Mouse (Mus musculus): ENCODE measurements around the gene Grid2. TPM values are rescaled to one million over a fixed set of nuclear protein-coding genes. Genes with fewer than 3 reads are reported as not detected.

Gene Grid2
- polyA plus RNA-seq, 1 experiment from 2014 or later, result 2.4 TPM

DNA sequence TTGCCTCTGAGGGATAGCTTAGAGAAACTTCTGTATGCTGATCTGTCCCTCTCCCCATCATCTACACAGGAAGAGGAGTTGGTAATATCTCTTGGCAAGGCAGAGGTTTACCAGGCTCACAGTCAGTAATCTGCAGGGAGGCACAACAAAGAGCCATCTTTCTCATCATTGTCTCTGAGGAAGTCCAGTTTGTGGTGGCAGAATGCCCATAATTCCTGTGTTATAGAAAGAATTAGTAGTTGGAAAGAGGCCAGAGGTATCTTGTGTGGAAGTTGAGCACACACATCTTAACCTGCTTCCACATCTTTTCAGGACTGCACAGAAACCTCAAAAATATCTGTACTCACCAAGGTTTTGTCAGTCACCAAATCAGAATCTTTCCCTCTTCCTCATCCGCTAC is 1071.3 kb downstream of the Grid2 start:
- Histone ChIP-seq H3K36me3 (ENCODE audit: control insufficient read depth, insufficient read depth, low read length) (no peaks in the 10 kb centered on the region), H3K9me3 (ENCODE audit: control insufficient read depth, low read length) (no peaks in the 10 kb centered on the region), H3K4me1 (ENCODE audit: control insufficient read depth, insufficient read depth, low read length) (no peaks in the 10 kb centered on the region), H3K4me2 (ENCODE audit: low read depth, low read length) (no peak overlapping the region), H3K4me3 (ENCODE audit: low read depth, low read length) (no peak overlapping the region), H3K27me3 (replicated peaks; ENCODE audit: control insufficient read depth, insufficient read depth, low read length) (no peaks in the 10 kb centered on the region), H3K9ac (ENCODE audit: low read depth, low read length) (no peak overlapping the region), H3K27ac (replicated peaks; ENCODE audit: low read depth, low read length) (no peak overlapping the region)
- DNase-seq (ENCODE audit: low spot score) (no peak), ATAC-seq (ENCODE audit: low read depth) (no peak)
- WGBS, result 83% methylated on average over 1 of the region's 1 CpGs

DNA sequence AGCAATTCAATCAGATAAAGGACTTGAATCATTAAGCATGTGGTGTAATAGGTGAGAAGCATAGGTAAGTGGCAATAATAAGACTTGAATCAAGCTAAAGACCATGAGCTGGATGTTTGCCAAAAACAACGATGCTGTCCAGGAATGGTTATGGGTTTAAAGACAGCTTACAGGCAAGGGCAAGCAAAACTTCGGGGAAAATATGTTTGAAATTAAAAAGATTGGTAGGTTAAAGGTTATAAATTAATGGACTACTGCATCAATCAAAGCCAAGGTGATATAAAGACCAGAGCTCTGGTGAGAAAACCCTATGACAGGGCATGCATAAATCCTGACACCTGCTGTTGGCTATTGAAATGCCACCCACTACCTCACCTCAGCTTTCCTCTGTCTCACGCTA is 1072.2 kb downstream of the Grid2 start:
- no peak overlapping the region for H3K9ac ChIP-seq (ENCODE audit: low read depth, low read length)
- 61% methylated on average over 3 of the region's 3 CpGs for WGBS
- ATAC-seq (ENCODE audit: low read depth) (no peak), DNase-seq (ENCODE audit: low spot score) (no peak)
- H3K4me1 ChIP-seq (ENCODE audit: control insufficient read depth, insufficient read depth, low read length), result no peaks in the 10 kb centered on the region
- no peak overlapping the region for H3K27ac ChIP-seq (replicated peaks; ENCODE audit: low read depth, low read length)
- no peak overlapping the region for H3K4me2 ChIP-seq (ENCODE audit: low read depth, low read length)
- H3K27me3 ChIP-seq (replicated peaks; ENCODE audit: control insufficient read depth, insufficient read depth, low read length), result no peaks in the 10 kb centered on the region
- no peaks in the 10 kb centered on the region for H3K36me3 ChIP-seq (ENCODE audit: control insufficient read depth, insufficient read depth, low read length)
- H3K9me3 ChIP-seq (ENCODE audit: control insufficient read depth, low read length), result no peaks in the 10 kb centered on the region
- H3K4me3 ChIP-seq (ENCODE audit: low read depth, low read length), result no peak overlapping the region

DNA sequence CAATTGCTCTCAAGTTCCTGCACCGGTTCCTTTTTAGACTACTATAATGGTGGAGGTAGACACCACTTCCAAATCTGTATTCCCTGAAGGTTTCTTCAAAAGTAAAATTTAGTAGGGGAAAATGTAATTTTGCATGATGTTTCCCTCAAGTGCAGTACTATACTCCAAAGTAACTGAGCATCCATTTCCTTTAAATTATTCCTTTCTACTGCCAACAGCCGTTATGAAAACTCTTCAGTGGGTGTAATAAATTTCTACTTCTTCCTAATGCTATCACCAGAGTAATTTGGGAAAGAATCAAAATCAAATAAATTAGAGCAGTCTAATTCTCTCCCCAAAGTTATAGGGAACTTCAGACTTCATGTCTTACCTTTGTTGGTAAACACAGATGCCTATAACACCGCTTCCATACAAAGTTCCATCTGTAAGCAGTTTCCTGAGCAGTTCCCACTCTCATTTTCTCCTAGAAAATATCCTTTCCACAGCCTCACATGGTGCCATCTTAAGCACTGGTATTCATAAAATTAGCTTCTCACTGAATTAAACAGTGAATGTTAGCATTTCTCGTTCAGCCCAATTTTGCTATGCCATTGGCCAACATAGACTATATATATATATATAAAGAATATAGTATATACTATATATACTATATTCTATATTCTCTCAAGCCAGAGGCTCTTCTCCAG is 1142.9 kb downstream of the Grid2 start:
- Histone ChIP-seq H3K4me2 (ENCODE audit: low read depth, low read length) (no peak overlapping the region), H3K27ac (replicated peaks; ENCODE audit: low read depth, low read length) (no peak overlapping the region), H3K9me3 (ENCODE audit: control insufficient read depth, low read length) (no peaks in the 10 kb centered on the region), H3K4me1 (ENCODE audit: control insufficient read depth, insufficient read depth, low read length) (no peaks in the 10 kb centered on the region), H3K9ac (ENCODE audit: low read depth, low read length) (no peak overlapping the region), H3K36me3 (ENCODE audit: control insufficient read depth, insufficient read depth, low read length) (no peaks in the 10 kb centered on the region), H3K27me3 (replicated peaks; ENCODE audit: control insufficient read depth, insufficient read depth, low read length) (no peaks in the 10 kb centered on the region), H3K4me3 (ENCODE audit: low read depth, low read length) (no peak overlapping the region)
- no peak for ATAC-seq (ENCODE audit: low read depth)
- DNase-seq (ENCODE audit: low spot score), result no peak
- WGBS, result 90% methylated on average over 4 of the region's 4 CpGs

DNA sequence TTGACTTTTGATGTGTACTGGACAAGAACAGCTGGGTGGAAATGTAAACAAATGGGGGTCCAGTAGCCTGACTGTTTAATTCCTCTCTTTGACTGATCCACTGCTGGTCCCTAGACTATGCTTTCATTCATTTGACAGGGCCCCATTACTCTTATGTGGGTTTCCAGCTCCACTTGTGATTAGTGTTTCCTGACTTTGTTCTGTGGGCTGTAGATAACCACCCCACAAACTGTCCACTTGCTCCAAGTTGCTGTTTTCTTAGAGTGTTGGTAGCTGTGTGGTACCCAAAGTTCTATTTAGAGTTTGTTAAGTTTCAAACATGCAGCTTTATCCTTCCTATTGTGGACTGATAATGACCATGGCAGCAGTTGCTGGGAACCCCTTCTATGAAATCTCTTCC is 1172.0 kb downstream of the Grid2 start:
- no peaks in the 10 kb centered on the region for H3K27me3 ChIP-seq (replicated peaks; ENCODE audit: control insufficient read depth, insufficient read depth, low read length)
- no peak overlapping the region for H3K9ac ChIP-seq (ENCODE audit: low read depth, low read length)
- no peak overlapping the region for H3K27ac ChIP-seq (replicated peaks; ENCODE audit: low read depth, low read length)
- no peaks in the 10 kb centered on the region for H3K4me1 ChIP-seq (ENCODE audit: control insufficient read depth, insufficient read depth, low read length)
- no peak overlapping the region for H3K4me2 ChIP-seq (ENCODE audit: low read depth, low read length)
- H3K9me3 ChIP-seq (ENCODE audit: control insufficient read depth, low read length), result no peaks in the 10 kb centered on the region
- H3K36me3 ChIP-seq (ENCODE audit: control insufficient read depth, insufficient read depth, low read length), result no peaks in the 10 kb centered on the region
- no peak overlapping the region for H3K4me3 ChIP-seq (ENCODE audit: low read depth, low read length)
- ATAC-seq (ENCODE audit: low read depth) (no peak), DNase-seq (ENCODE audit: low spot score) (no peak)

DNA sequence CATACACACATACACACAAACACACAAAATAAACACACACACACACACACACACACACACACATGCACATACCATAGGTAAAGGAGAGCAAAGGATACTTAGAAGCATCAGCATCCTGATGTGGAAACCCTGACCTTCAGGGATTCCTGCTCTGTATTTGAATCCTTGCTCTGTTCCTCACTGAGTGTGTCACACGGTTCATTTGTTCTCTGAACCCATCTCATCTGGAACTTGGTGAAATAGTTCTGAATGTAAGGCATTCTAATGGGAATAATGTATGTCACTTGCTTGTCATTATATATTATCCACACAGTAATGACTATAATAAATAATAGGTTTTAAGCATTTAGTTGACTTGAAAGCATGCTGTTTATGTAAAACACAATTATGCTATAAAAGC is 1173.2 kb downstream of the Grid2 start:
- DNase-seq (ENCODE audit: low spot score), result no peak

DNA sequence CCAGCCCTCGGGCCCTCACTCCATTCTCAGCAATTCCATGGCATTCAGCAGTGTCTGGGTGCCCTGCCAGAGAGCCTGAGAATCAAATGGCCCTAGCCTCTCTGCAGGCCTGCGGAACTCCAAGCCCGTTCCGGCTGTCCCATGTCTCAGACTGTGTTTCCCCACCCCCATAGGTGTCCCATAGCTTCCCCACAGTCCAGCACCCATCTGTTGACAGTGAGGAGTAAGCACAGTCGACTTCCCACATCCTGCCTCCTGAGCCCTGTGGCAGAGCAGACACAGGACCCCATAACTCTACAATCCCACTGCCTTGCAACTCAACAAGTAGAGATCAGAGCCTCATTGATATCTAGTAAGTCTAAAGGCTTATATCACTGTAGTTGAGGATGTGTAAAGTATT is 1192.5 kb downstream of the Grid2 start:
- no peak for ATAC-seq (ENCODE audit: low read depth)
- Histone ChIP-seq H3K4me3 (ENCODE audit: low read depth, low read length) (no peak overlapping the region), H3K9me3 (ENCODE audit: control insufficient read depth, low read length) (no peaks in the 10 kb centered on the region), H3K27me3 (replicated peaks; ENCODE audit: control insufficient read depth, insufficient read depth, low read length) (no peaks in the 10 kb centered on the region), H3K27ac (replicated peaks; ENCODE audit: low read depth, low read length) (no peak overlapping the region), H3K9ac (ENCODE audit: low read depth, low read length) (no peak overlapping the region), H3K36me3 (ENCODE audit: control insufficient read depth, insufficient read depth, low read length) (no peaks in the 10 kb centered on the region), H3K4me2 (ENCODE audit: low read depth, low read length) (no peak overlapping the region), H3K4me1 (ENCODE audit: control insufficient read depth, insufficient read depth, low read length) (no peaks in the 10 kb centered on the region)
- DNase-seq (ENCODE audit: low spot score), result no peak
- WGBS, result 86% methylated on average over 5 of the region's 5 CpGs

More for the DNA sequence above, 1173.2 kb downstream of the Grid2 start:
- no peak overlapping the region for H3K27ac ChIP-seq (replicated peaks; ENCODE audit: low read depth, low read length)
- no peak overlapping the region for H3K4me2 ChIP-seq (ENCODE audit: low read depth, low read length)
- no peaks in the 10 kb centered on the region for H3K9me3 ChIP-seq (ENCODE audit: control insufficient read depth, low read length)
- ATAC-seq (ENCODE audit: low read depth), result no peak
- no peaks in the 10 kb centered on the region for H3K27me3 ChIP-seq (replicated peaks; ENCODE audit: control insufficient read depth, insufficient read depth, low read length)
- no peaks in the 10 kb centered on the region for H3K4me1 ChIP-seq (ENCODE audit: control insufficient read depth, insufficient read depth, low read length)
- no peak overlapping the region for H3K9ac ChIP-seq (ENCODE audit: low read depth, low read length)
- H3K36me3 ChIP-seq (ENCODE audit: control insufficient read depth, insufficient read depth, low read length), result no peaks in the 10 kb centered on the region
- WGBS, result 37% methylated on average over 1 of the region's 1 CpGs
- no peak overlapping the region for H3K4me3 ChIP-seq (ENCODE audit: low read depth, low read length)

DNA sequence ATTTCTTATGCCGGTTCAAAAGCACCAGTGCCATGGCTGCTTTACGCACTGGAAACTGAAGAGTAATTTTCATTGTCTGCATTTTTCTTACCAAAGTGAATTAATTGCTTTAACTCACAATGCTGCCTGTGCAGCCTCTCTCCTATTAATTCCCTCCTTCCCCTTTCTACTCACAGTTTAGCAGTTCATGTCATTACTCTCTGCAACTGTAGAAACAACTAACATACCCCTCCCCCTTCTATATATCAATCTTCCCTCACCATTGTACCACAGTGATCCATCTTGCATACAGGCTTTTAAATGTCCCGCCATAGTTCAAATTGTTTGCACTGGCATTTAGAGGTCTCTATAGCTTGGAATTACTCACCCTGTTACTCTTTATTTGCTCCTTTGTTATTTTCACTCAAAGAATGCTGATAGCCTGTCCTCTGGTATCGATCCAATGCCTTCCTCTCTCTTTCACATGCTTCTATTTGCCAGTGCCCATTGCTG is 1193.2 kb downstream of the Grid2 start:
- H3K36me3 ChIP-seq (ENCODE audit: control insufficient read depth, insufficient read depth, low read length), result no peaks in the 10 kb centered on the region
- no peaks in the 10 kb centered on the region for H3K27me3 ChIP-seq (replicated peaks; ENCODE audit: control insufficient read depth, insufficient read depth, low read length)
- WGBS, result 79% methylated on average over 4 of the region's 4 CpGs
- H3K4me2 ChIP-seq (ENCODE audit: low read depth, low read length), result no peak overlapping the region
- H3K27ac ChIP-seq (replicated peaks; ENCODE audit: low read depth, low read length), result no peak overlapping the region
- H3K9me3 ChIP-seq (ENCODE audit: control insufficient read depth, low read length), result no peaks in the 10 kb centered on the region
- DNase-seq (ENCODE audit: low spot score) (no peak), ATAC-seq (ENCODE audit: low read depth) (no peak)
- H3K4me3 ChIP-seq (ENCODE audit: low read depth, low read length), result no peak overlapping the region
- no peaks in the 10 kb centered on the region for H3K4me1 ChIP-seq (ENCODE audit: control insufficient read depth, insufficient read depth, low read length)
- H3K9ac ChIP-seq (ENCODE audit: low read depth, low read length), result no peak overlapping the region

DNA sequence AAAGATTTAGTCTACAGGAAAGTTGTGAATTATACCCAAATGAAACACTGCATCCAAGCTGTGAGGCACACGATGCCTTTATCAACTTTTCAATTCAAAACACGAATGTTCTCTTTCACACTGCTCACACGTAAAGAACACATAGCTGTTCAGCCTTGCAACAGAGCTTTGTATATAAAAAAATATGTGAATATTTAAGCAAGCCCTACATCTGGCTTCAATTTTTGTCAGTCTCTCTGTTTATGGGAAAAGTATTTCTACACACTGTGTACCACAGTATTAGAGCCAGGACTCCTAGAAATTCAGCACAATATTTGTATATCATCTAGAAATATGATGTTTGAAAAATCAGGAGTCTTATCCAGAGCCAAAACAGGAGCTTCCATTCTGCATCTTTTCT is 1195.1 kb downstream of the Grid2 start:
- no peaks in the 10 kb centered on the region for H3K36me3 ChIP-seq (ENCODE audit: control insufficient read depth, insufficient read depth, low read length)
- no peaks in the 10 kb centered on the region for H3K27me3 ChIP-seq (replicated peaks; ENCODE audit: control insufficient read depth, insufficient read depth, low read length)
- H3K4me1 ChIP-seq (ENCODE audit: control insufficient read depth, insufficient read depth, low read length), result no peaks in the 10 kb centered on the region
- H3K4me2 ChIP-seq (ENCODE audit: low read depth, low read length), result no peak overlapping the region
- H3K9ac ChIP-seq (ENCODE audit: low read depth, low read length), result no peak overlapping the region
- 49% methylated on average over 3 of the region's 3 CpGs for WGBS
- H3K9me3 ChIP-seq (ENCODE audit: control insufficient read depth, low read length), result no peaks in the 10 kb centered on the region
- DNase-seq (ENCODE audit: low spot score) (peak; percentile 77), ATAC-seq (ENCODE audit: low read depth) (no peak)
- H3K4me3 ChIP-seq (ENCODE audit: low read depth, low read length), result no peak overlapping the region
- no peak overlapping the region for H3K27ac ChIP-seq (replicated peaks; ENCODE audit: low read depth, low read length)

DNA sequence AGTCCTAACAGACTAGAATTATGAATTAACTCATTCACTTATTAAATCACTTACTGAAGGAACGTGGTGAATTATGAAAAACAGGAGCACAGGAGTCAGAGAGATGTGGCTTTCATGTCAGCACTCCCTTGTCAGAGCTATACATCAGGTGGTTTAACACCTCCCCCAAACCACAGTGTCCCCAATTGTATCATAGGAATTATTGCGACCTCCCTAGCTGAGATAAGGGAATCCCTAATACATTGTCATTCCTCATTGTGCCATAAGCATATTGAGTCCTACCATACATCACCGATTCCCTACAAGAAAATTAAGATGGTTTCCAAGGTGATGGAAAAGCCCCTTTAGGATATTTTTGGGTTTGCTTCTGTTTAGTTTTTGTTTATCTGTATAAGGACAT is 1224.2 kb downstream of the Grid2 start:
- Histone ChIP-seq H3K27me3 (replicated peaks; ENCODE audit: control insufficient read depth, insufficient read depth, low read length) (no peaks in the 10 kb centered on the region), H3K9me3 (ENCODE audit: control insufficient read depth, low read length) (no peaks in the 10 kb centered on the region), H3K4me1 (ENCODE audit: control insufficient read depth, insufficient read depth, low read length) (no peaks in the 10 kb centered on the region), H3K27ac (replicated peaks; ENCODE audit: low read depth, low read length) (no peak overlapping the region), H3K4me2 (ENCODE audit: low read depth, low read length) (no peak overlapping the region), H3K4me3 (ENCODE audit: low read depth, low read length) (no peak overlapping the region), H3K9ac (ENCODE audit: low read depth, low read length) (no peak overlapping the region), H3K36me3 (ENCODE audit: control insufficient read depth, insufficient read depth, low read length) (no peaks in the 10 kb centered on the region)
- ATAC-seq (ENCODE audit: low read depth) (no peak), DNase-seq (ENCODE audit: low spot score) (no peak)
- WGBS, result 80% methylated on average over 3 of the region's 3 CpGs
